Mouse (Mus musculus) heart, adult 2 months (tissue): Measurements from ENCODE around the gene Bbs10. TPM values are rescaled to one million over a fixed set of nuclear protein-coding genes. Genes with fewer than 3 reads are reported as not detected.

Experiments used
- DNase-seq, 2 experiments: peaks; one replicate each; pipeline ENCODE4 v3.0.0; 2021
- H3K27ac ChIP-seq: fragments of 200-600 bp; 2 replicates; pipeline ENCODE4 v1.8.1; 2022
- H3K27me3 ChIP-seq: fragments of 200-500 bp; 2 replicates; pipeline ENCODE4 v1.6.1; 2012; ENCODE audit warnings: mild to moderate bottlenecking, low read length, inconsistent platforms, mixed read lengths; ENCODE audit not compliant: control insufficient read depth, insufficient read depth
- H3K36me3 ChIP-seq: fragments of 200-500 bp; 2 replicates; pipeline ENCODE4 v1.6.1; 2012; ENCODE audit warnings: low read length, inconsistent platforms; ENCODE audit not compliant: control insufficient read depth, insufficient read depth
- H3K4me1 ChIP-seq: fragments of 200-500 bp; 2 replicates; pipeline ENCODE4 v1.6.1; 2011; ENCODE audit warnings: low read length; ENCODE audit not compliant: control insufficient read depth, insufficient read depth
- H3K4me3 ChIP-seq: fragments of 200-600 bp; 2 replicates; pipeline ENCODE4 v1.8.1; 2022
- H3K79me2 ChIP-seq: fragments of 200-500 bp; replicated peaks from 2 replicates; pipeline ENCODE4 v1.6.1; 2012; ENCODE audit warnings: mild to moderate bottlenecking, inconsistent platforms, low read length, moderate library complexity, mixed read lengths; ENCODE audit not compliant: control insufficient read depth, insufficient read depth
- H3K9ac ChIP-seq: fragments of 200-500 bp; 2 replicates; pipeline ENCODE4 v1.6.1; 2012; ENCODE audit warnings: low read depth, mild to moderate bottlenecking, control low read depth, inconsistent platforms, low read length, mixed read lengths
- CTCF ChIP-seq: fragments of 200-600 bp; IDR thresholded peaks from 2 replicates; pipeline ENCODE4 v1.8.1; 2022; ENCODE audit warnings: antibody characterized with exemption, mild to moderate bottlenecking, moderate library complexity
- EP300 ChIP-seq: fragments of 200-500 bp; IDR thresholded peaks from 2 replicates; pipeline ENCODE4 v1.6.1; 2011; ENCODE audit warnings: low read depth, low read length, control low read depth; ENCODE audit not compliant: insufficient read depth
- POLR2A ChIP-seq: fragments of 200-500 bp; IDR thresholded peaks from 2 replicates; pipeline ENCODE4 v1.6.1; 2011; ENCODE audit warnings: mild to moderate bottlenecking, low read depth, low read length, control low read depth; ENCODE audit not compliant: insufficient read depth
- WGBS: fragments of 180-500 bp; shearing (Covaris S2); methylation state at CpG from one replicate; pipeline ENCODE4 v1.1.7; 2018; 5-methylcytosine and 5-hydroxymethylcytosine counted together
- intact Hi-C: fragments of 180-260 bp; cut with DNase I; formaldehyde crosslinking; loops from one replicate; pipeline ENCODE4 v1.15.1; 2025
- polyA plus RNA-seq: library from polyadenylated mRNA; depleted of rRNA; stranded (reverse); fragments of >200 nt; gene quantifications from 2 replicates; pipeline ENCODE4 v1.2.3, GENCODE M21; 2012
- total RNA-seq, 2 experiments: library from RNA; stranded (reverse); gene quantifications; 2 replicates each; pipeline ENCODE4 v1.2.3; 2021

Gene Bbs10
- total and polyA plus RNA-seq, 3 experiments: 1.1 to 2.7 (median 2.4) TPM

- Histone ChIP-seq H3K27me3 (no peaks in the 10 kb centered on the region; the same call in 1 of the 2 replicates), H3K36me3 (no peaks in the 10 kb centered on the region), H3K27ac (no peak overlapping the region), H3K4me1 (no peaks in the 10 kb centered on the region), H3K79me2 (no peaks in the 10 kb centered on the region), H3K9ac (no peak overlapping the region), H3K4me3 (no peak overlapping the region)
- intact Hi-C loops: no loop called here
- 95% methylated on average over 2 of the region's 2 CpGs for WGBS
- TF ChIP-seq CTCF (no peak), POLR2A (no peak), EP300 (no peak)
- no peak for DNase-seq
These were observed 36.4 kb downstream of the Bbs10 start for GRCm38 (mm10) chr10:111334902-111335301.

GRCm38 (mm10) chr10:111335517-111336352, 37.3 kb downstream of the Bbs10 start:
- no peaks in the 10 kb centered on the region for H3K79me2 ChIP-seq
- H3K9ac ChIP-seq: no peak overlapping the region
- 18% methylated on average over 29 of the region's 29 CpGs for WGBS
- TF ChIP-seq POLR2A (no peak), CTCF (no peak), EP300 (no peak)
- no peak overlapping the region for H3K27ac ChIP-seq
- H3K4me3 ChIP-seq: no peak overlapping the region
- no peak for DNase-seq
- H3K36me3 ChIP-seq: no peaks in the 10 kb centered on the region
- no peaks in the 10 kb centered on the region; the same call in 1 of the 2 replicates for H3K27me3 ChIP-seq
- no peaks in the 10 kb centered on the region for H3K4me1 ChIP-seq
- intact Hi-C loops: no loop called here

- Histone ChIP-seq H3K27ac (no peak overlapping the region), H3K27me3 (no peaks in the 10 kb centered on the region; the same call in 1 of the 2 replicates), H3K4me3 (no peak overlapping the region), H3K79me2 (no peaks in the 10 kb centered on the region), H3K4me1 (no peaks in the 10 kb centered on the region), H3K9ac (no peak overlapping the region), H3K36me3 (no peaks in the 10 kb centered on the region)
- DNase-seq: no peak
- 24% methylated on average over 10 of the region's 10 CpGs for WGBS
- intact Hi-C loops: no loop called here
- TF ChIP-seq POLR2A (no peak), CTCF (no peak), EP300 (no peak)
These were observed 37.9 kb downstream of the Bbs10 start for GRCm38 (mm10) chr10:111336353-111336713.

GRCm38 (mm10) chr10:111339296-111339695, 40.8 kb downstream of the Bbs10 start:
- intact Hi-C loops: no loop called here
- Histone ChIP-seq H3K4me3 (no peak overlapping the region), H3K79me2 (no peaks in the 10 kb centered on the region), H3K4me1 (no peaks in the 10 kb centered on the region), H3K36me3 (no peaks in the 10 kb centered on the region), H3K9ac (no peak overlapping the region), H3K27me3 (peaks cover 1% of the 10 kb centered on the region), H3K27ac (no peak overlapping the region)
- WGBS: 79% methylated on average over 11 of the region's 11 CpGs
- DNase-seq: no peak
- no peak for TF ChIP-seq POLR2A
- TF ChIP-seq EP300: no peak
- TF ChIP-seq CTCF: no peak

GRCm38 (mm10) chr10:111341761-111342160, 43.3 kb downstream of the Bbs10 start:
- 68% methylated on average over 7 of the region's 7 CpGs for WGBS
- TF ChIP-seq CTCF (no peak), EP300 (no peak), POLR2A (no peak)

GRCm38 (mm10) chr10:111343555-111343954, 45.1 kb downstream of the Bbs10 start:
- Histone ChIP-seq H3K79me2 (no peaks in the 10 kb centered on the region), H3K36me3 (no peaks in the 10 kb centered on the region), H3K4me3 (no peak overlapping the region), H3K9ac (no peak overlapping the region), H3K4me1 (no peaks in the 10 kb centered on the region), H3K27ac (no peak overlapping the region), H3K27me3 (peaks cover 1% of the 10 kb centered on the region; the same call in 1 of the 2 replicates)
- intact Hi-C loops: no loop called here
- no peak for DNase-seq
- 83% methylated on average over 5 of the region's 5 CpGs for WGBS
- no peak for TF ChIP-seq CTCF
- TF ChIP-seq POLR2A: no peak
- TF ChIP-seq EP300: no peak

More at GRCm38 (mm10) chr10:111341761-111342160, 43.3 kb downstream of the Bbs10 start:
- Histone ChIP-seq H3K79me2 (no peaks in the 10 kb centered on the region), H3K4me1 (no peaks in the 10 kb centered on the region), H3K27me3 (peaks cover 1% of the 10 kb centered on the region; the same call in 1 of the 2 replicates), H3K4me3 (no peak overlapping the region), H3K36me3 (no peaks in the 10 kb centered on the region), H3K9ac (no peak overlapping the region), H3K27ac (no peak overlapping the region)
- no peak for DNase-seq
- intact Hi-C loops: no loop called here
